Mouse (Mus musculus): ENCODE data around the gene Uxs1.

DNA sequence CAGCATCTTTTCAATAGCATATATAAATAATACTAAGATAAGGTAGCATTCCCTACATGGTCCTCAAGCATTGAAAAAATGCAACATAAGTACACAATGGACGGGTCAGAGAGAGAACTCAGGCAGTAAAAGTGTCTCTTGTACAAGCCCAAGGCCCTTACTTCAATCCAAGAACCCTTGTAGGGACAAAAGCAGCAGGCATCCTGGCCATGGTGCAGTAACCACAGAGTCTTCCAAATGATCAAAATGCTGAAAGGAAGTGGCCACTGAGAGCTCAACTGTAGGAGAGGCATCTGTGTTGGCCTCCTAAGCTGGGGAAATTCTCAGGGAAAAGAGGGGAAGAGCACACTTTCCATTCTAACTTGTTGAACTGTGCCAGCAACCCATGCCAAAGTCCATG lies 2.5 kb upstream of the Uxs1 start:
- no peak for TF ChIP-seq CTCF (IDR thresholded peaks at IDR 0.05; ENCODE audit: low read depth, low read length)
- no peak for TF ChIP-seq POLR2A (IDR thresholded peaks at IDR 0.05; ENCODE audit: borderline replicate concordance, low read depth, low read length)
